Mouse (Mus musculus) CH12.LX (cell line): Measurements from ENCODE around the gene Eva1b. TPM values are rescaled to one million over a fixed set of nuclear protein-coding genes. Genes with fewer than 3 reads are reported as not detected.

Source experiments
- DNase-seq: peaks from one replicate; pipeline ENCODE4 v3.0.0-alpha.2; 2013; ENCODE audit errors: extremely low read depth
- H3K27ac ChIP-seq: 2 replicates; pipeline ENCODE4 v1.5.1; 2012; ENCODE audit warnings: low read depth, mild to moderate bottlenecking, control low read depth, moderate library complexity; ENCODE audit not compliant: insufficient read depth
- H3K27me3 ChIP-seq: replicated peaks from 2 replicates; pipeline ENCODE3; 2012; ENCODE audit warnings: inconsistent platforms
- H3K36me3 ChIP-seq, 2 experiments: replicated peaks in 1 of 2; 2 replicates each; pipeline versions ENCODE3 to v1.6.1; 2012; ENCODE audit warnings: inconsistent platforms in 1 of 2, low read length in 1 of 2, mild to moderate bottlenecking in 1 of 2, mixed read lengths in 1 of 2, moderate library complexity in 1 of 2; ENCODE audit not compliant: control insufficient read depth in 1 of 2, insufficient read depth in 1 of 2
- H3K4me1 ChIP-seq, 2 experiments: 2 replicates each; pipeline ENCODE4 v1.6.1; 2012; ENCODE audit warnings: inconsistent platforms in 1 of 2, moderate library complexity in 1 of 2; ENCODE audit not compliant: insufficient read depth in 2 of 2, control insufficient read depth in 1 of 2
- H3K4me2 ChIP-seq: 2 replicates; pipeline ENCODE4 v1.6.1; 2012; ENCODE audit warnings: low read depth, mild to moderate bottlenecking, control low read depth; ENCODE audit not compliant: poor library complexity, insufficient read depth, severe bottlenecking
- H3K4me3 ChIP-seq, 3 experiments: fragments of 150-350 bp in 1 of 3; sonication (generic) in 1 of 3; replicated peaks in 1 of 3; 2 replicates each; pipeline versions ENCODE3 to v1.5.1; 2011 to 2012; ENCODE audit warnings: low read depth in 2 of 3, low read length in 2 of 3, mild to moderate bottlenecking in 2 of 3, moderate library complexity in 2 of 3, control low read depth in 1 of 3, improper control_type of control experiment in 1 of 3, inconsistent platforms in 1 of 3, mixed read lengths in 1 of 3; ENCODE audit not compliant: poor library complexity in 1 of 3
- H3K79me2 ChIP-seq: replicated peaks from 2 replicates; pipeline ENCODE4 v1.6.1; 2012; ENCODE audit warnings: mild to moderate bottlenecking, moderate library complexity; ENCODE audit not compliant: control insufficient read depth, poor library complexity, insufficient read depth, severe bottlenecking; ENCODE audit errors: extremely low read depth
- H3K9ac ChIP-seq: 2 replicates; pipeline ENCODE4 v1.6.1; 2012; ENCODE audit warnings: low read depth, mild to moderate bottlenecking, control low read depth, moderate library complexity; ENCODE audit not compliant: insufficient read depth
- H3K9me3 ChIP-seq: replicated peaks from 2 replicates; pipeline ENCODE3; 2012; ENCODE audit warnings: low read length, inconsistent platforms, mixed read lengths
- BHLHE40 ChIP-seq: IDR thresholded peaks from 2 replicates; pipeline ENCODE4 v1.6.1; 2011; ENCODE audit warnings: mild to moderate bottlenecking, low read depth, low read length, improper control_type of control experiment
- CHD1 ChIP-seq: IDR thresholded peaks from 2 replicates; pipeline ENCODE4 v1.6.1; 2012; ENCODE audit warnings: low read depth, low read length, improper control_type of control experiment, inconsistent platforms
- CHD2 ChIP-seq: IDR thresholded peaks from 2 replicates; pipeline ENCODE4 v1.6.1; 2011; ENCODE audit warnings: low read length, improper control_type of control experiment
- E2F4 ChIP-seq: IDR thresholded peaks from 2 replicates; pipeline ENCODE4 v1.6.1; 2011; ENCODE audit warnings: low read depth, low read length, improper control_type of control experiment; ENCODE audit not compliant: insufficient replicate concordance
- ELF1 ChIP-seq: IDR thresholded peaks from 2 replicates; pipeline ENCODE4 v1.6.1; 2014; ENCODE audit warnings: low read depth, mild to moderate bottlenecking, inconsistent platforms, low read length, improper control_type of control experiment
- ETS1 ChIP-seq: conservative IDR thresholded peaks from 2 replicates; pipeline ENCODE4 v1.6.1; 2012; ENCODE audit warnings: low read depth, mild to moderate bottlenecking, inconsistent platforms, low read length, improper control_type of control experiment, moderate library complexity
- HCFC1 ChIP-seq: IDR thresholded peaks from 2 replicates; pipeline ENCODE4 v1.6.1; 2012; ENCODE audit warnings: low read depth, mild to moderate bottlenecking, inconsistent platforms, low read length, improper control_type of control experiment
- JUN ChIP-seq: IDR thresholded peaks from 2 replicates; pipeline ENCODE4 v1.6.1; 2011; ENCODE audit warnings: low read depth, mild to moderate bottlenecking, low read length, improper control_type of control experiment, moderate library complexity; ENCODE audit not compliant: insufficient read depth
- MAX ChIP-seq: IDR thresholded peaks from 2 replicates; pipeline ENCODE4 v1.6.1; 2011; ENCODE audit warnings: low read length, improper control_type of control experiment
- MAZ ChIP-seq: IDR thresholded peaks from 2 replicates; pipeline ENCODE4 v1.6.1; 2012; ENCODE audit warnings: low read depth, mild to moderate bottlenecking, inconsistent platforms, low read length, improper control_type of control experiment, moderate library complexity
- POLR2AphosphoS2 ChIP-seq: IDR thresholded peaks from 2 replicates; pipeline ENCODE4 v1.6.1; 2011; ENCODE audit warnings: low read depth, low read length, improper control_type of control experiment
- RAD21 ChIP-seq: IDR thresholded peaks from 2 replicates; pipeline ENCODE4 v1.6.1; 2011; ENCODE audit warnings: low read depth, mild to moderate bottlenecking, low read length, improper control_type of control experiment, moderate library complexity
- SIN3A ChIP-seq: IDR thresholded peaks from 2 replicates; pipeline ENCODE4 v1.6.1; 2012; ENCODE audit warnings: low read length, improper control_type of control experiment, inconsistent platforms
- TCF12 ChIP-seq: IDR thresholded peaks from 2 replicates; pipeline ENCODE4 v1.6.1; 2014; ENCODE audit warnings: low read depth, mild to moderate bottlenecking, inconsistent platforms, low read length, improper control_type of control experiment
- ZKSCAN1 ChIP-seq: IDR thresholded peaks from 2 replicates; pipeline ENCODE4 v1.6.1; 2012; ENCODE audit warnings: low read depth, inconsistent platforms, low read length, improper control_type of control experiment, borderline replicate concordance
- ZMIZ1 ChIP-seq: IDR thresholded peaks from 2 replicates; pipeline ENCODE4 v1.6.1; 2012; ENCODE audit warnings: low read depth, mild to moderate bottlenecking, inconsistent platforms, low read length, improper control_type of control experiment
- dilution Hi-C: fragments of 300-500 bp; cut with MboI; formaldehyde crosslinking; loops from 2 replicates; pipeline ENCODE4 v1.14.3; 2020; ENCODE audit warnings: low sequenced_read_pairs; ENCODE audit not compliant: extremely low pct_unique_long_range_greater_than_20kb, extremely low pct_ligation_motif_present
- in situ Hi-C: fragments of 300-500 bp; cut with MboI; formaldehyde crosslinking; loops from 3 replicates; pipeline ENCODE4 v1.14.3; 2019; ENCODE audit warnings: low sequenced_read_pairs, low pct_ligation_motif_present, low pct_unique_long_range_greater_than_20kb, mixed read lengths
- polyA plus RNA-seq: library from polyadenylated mRNA; unstranded; fragments of >175 nt; gene quantifications from 2 replicates; pipeline ENCODE4 v1.2.1, GENCODE M21; 2012; ENCODE audit warnings: low read depth; ENCODE audit not compliant: insufficient read length
- total RNA-seq, 2 experiments: library from RNA; depleted of rRNA; stranded (reverse); fragments of 300-350 nt in 1 of 2; fragments of >200 nt in 1 of 2; gene quantifications; 2 replicates each; pipeline ENCODE4 v1.2.3; 2012 to 2014

The Eva1b gene
- total and polyA plus RNA-seq, 3 experiments = 0.97 to 4.3 (median 1.3) TPM

- in situ Hi-C loops = no loop called here
- H3K27ac ChIP-seq = no peak overlapping the region
- no peaks in the 10 kb centered on the region for H3K27me3 ChIP-seq
- H3K79me2 ChIP-seq = peaks cover 10% of the 10 kb centered on the region; the same call in 1 of the 2 replicates
- no peak for TF ChIP-seq MAZ
- TF ChIP-seq ETS1 = no peak
- TF ChIP-seq HCFC1 = no peak
- no peak for TF ChIP-seq ZMIZ1
- TF ChIP-seq TCF12 = no peak
- no peak for TF ChIP-seq ZKSCAN1
- TF ChIP-seq BHLHE40 = no peak
- TF ChIP-seq MAX = no peak
- no peak for TF ChIP-seq RAD21
- no peak for TF ChIP-seq ELF1
- no peak for TF ChIP-seq CHD2
- TF ChIP-seq, all 38 proteins: peak for 0
- Histone ChIP-seq H3K9ac (no peak overlapping the region), H3K36me3 (peaks cover 55 to 83% of the 10 kb centered on the region in 2 experiments), H3K4me3 (no peak overlapping the region), H3K9me3 (peaks cover 2% of the 10 kb centered on the region), H3K4me2 (no peak overlapping the region), H3K4me1 (peaks cover 0 to 5% of the 10 kb centered on the region in 2 experiments; a peak in 1 of 4 replicates)
- dilution Hi-C loops = no loop called here
- no peak for DNase-seq
Observed at GRCm38 (mm10) chr4:126119051-126119450, 28.5 kb upstream of the Eva1b start.

DNA sequence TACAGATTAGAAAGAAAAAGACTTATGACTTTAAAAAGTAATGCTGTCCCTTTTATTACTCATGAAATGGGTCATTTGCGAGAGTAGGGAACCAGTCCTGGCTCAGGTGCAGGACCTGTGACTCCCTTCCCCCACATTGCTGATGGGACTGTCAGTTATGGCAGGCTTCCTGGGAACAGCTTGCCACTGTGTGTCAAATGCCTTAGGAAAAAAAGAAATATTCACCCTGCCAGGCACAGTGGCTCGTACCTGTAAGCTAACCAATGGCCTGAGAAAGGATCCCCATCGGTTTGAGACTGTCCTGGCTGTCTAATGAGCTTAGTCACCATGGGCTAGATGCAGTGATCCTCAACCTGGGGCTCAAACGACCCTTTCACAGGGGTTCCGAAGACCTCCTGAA is 27.5 kb upstream of the Eva1b start:
- no peak for DNase-seq
- no peak overlapping the region for H3K27ac ChIP-seq
- H3K4me3 ChIP-seq = no peak overlapping the region
- H3K9me3 ChIP-seq = peaks cover 2% of the 10 kb centered on the region
- H3K9ac ChIP-seq = no peak overlapping the region
- H3K36me3 ChIP-seq = peaks cover 56 to 84% of the 10 kb centered on the region in 2 experiments
- H3K27me3 ChIP-seq = no peaks in the 10 kb centered on the region
- TF ChIP-seq CHD1 = no peak
- no peak for TF ChIP-seq POLR2AphosphoS2
- no peak for TF ChIP-seq MAZ
- TF ChIP-seq JUN = no peak
- no peak for TF ChIP-seq MAX
- no peak for TF ChIP-seq SIN3A
- TF ChIP-seq RAD21 = no peak
- no peak for TF ChIP-seq E2F4
- peaks cover 0 to 5% of the 10 kb centered on the region in 2 experiments; a peak in 1 of 4 replicates for H3K4me1 ChIP-seq
- H3K79me2 ChIP-seq = peaks cover 9% of the 10 kb centered on the region; the same call in 1 of the 2 replicates
- no peak overlapping the region for H3K4me2 ChIP-seq
- dilution Hi-C loops = no loop called here
- in situ Hi-C loops = no loop called here
